Mouse (Mus musculus) liver, adult (tissue): Measurements from ENCODE around the gene Gcnt4.

Source experiments
- GATA4 ChIP-seq: IDR thresholded peaks from 2 replicates; pipeline ENCODE4 v1.6.1; 2014; ENCODE audit warnings: mild to moderate bottlenecking, low read length; ENCODE audit not compliant: insufficient replicate concordance

Gcnt4 gene

GRCm38 (mm10) chr13:96976986-96977595 is 52.6 kb downstream of the Gcnt4 start:
- no peak for TF ChIP-seq GATA4

DNA sequence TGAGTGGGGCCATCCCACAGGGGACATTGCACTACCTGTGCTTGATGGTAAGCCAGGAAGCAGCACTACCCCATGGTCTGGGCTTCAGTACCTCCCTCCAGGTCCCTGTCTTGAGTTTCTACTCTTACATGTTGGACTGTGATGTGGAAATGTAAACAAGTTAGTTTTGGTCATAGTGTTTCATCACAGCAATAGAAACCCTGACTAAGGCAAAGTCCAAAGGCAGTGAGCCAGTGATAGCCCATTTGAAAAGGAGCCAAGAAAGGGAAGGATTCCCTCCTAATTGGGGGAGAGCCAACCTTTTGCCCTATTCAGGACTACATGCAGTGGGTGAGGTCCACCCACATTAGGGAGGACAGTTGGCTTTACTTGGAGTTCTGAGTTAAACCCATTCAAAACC is 56.1 kb downstream of the Gcnt4 start:
- TF ChIP-seq GATA4 = no peak

GRCm38 (mm10) chr13:96983251-96984126 is 59.0 kb downstream of the Gcnt4 start:
- no peak for TF ChIP-seq GATA4

DNA sequence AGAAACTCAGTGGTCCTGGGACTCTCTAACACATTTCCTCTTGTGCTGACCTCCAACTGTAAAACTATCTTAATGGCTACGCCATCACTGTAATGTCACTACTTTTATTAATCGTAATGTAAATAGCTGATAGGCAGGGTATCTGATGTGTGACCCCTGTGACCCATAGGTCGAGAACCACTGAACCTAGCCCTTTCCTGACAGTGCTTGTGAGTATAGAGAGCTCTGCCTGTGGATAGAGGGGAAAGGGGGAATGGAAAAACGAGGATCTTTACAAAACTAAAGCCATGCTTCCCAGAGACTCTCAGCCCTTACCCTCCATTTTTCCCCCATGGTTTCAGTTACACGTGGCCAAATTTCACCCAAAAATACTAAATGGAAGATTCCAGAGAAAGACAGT is 60.2 kb downstream of the Gcnt4 start:
- peak; percentile 36; the same call in 1 of the 2 replicates for TF ChIP-seq GATA4

DNA sequence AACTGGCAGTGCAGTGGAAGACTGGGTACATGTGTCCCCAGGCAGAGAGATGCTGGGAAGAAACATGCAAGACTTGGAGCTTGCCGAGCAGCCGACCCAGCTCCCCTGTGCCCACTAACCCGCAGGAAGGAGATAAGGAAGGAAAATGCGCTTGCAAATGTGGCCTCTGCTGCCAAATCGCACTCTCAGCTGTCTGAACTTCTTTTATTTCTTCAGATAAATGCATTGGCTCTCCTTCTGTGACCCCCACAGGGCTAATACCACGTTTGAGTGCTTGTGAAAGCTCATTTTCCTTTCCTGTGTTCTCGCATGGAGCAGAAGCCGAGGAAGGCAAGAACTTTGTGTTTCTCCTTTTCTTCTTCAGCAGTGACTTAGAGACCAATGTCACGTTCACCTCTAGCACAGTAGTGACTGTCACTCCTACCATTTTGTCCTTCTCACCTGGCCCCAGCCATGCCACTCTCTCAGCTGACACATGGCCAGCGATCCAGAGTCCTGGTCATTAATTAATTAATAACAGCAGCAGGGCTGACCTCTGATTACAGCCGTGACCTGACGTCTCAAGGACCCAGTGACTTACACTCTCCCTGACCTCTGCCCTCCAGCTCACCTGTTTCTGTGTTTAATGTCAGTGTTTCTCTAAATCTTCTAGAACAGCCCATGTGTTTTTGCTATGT is 61.2 kb downstream of the Gcnt4 start:
- TF ChIP-seq GATA4 = peak; percentile 30; the same call in 1 of the 2 replicates

- no peak for TF ChIP-seq GATA4
These were observed 64.6 kb downstream of the Gcnt4 start for GRCm38 (mm10) chr13:96989129-96989528.

DNA sequence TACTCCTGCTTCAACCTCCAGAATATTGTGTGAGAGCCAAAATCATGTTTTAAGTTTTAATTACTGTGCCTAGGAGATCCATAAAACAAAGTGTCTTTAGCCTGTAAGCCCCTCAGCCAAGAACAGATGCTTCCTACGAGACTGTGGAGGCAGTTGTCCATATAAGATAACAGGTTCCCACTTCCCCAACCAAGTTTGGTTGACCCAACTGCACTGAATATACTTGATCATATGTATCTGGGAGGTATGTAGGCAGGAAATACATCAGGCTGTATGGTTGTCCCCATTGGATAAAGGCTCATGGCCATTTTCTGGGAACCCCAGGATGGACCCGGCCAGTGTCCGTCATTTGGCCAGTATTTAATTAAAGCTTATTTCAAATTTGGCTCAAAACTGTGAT is 65.6 kb downstream of the Gcnt4 start:
- TF ChIP-seq GATA4 = no peak

GRCm38 (mm10) chr13:96990561-96991265 is 66.2 kb downstream of the Gcnt4 start:
- TF ChIP-seq GATA4 = no peak

DNA sequence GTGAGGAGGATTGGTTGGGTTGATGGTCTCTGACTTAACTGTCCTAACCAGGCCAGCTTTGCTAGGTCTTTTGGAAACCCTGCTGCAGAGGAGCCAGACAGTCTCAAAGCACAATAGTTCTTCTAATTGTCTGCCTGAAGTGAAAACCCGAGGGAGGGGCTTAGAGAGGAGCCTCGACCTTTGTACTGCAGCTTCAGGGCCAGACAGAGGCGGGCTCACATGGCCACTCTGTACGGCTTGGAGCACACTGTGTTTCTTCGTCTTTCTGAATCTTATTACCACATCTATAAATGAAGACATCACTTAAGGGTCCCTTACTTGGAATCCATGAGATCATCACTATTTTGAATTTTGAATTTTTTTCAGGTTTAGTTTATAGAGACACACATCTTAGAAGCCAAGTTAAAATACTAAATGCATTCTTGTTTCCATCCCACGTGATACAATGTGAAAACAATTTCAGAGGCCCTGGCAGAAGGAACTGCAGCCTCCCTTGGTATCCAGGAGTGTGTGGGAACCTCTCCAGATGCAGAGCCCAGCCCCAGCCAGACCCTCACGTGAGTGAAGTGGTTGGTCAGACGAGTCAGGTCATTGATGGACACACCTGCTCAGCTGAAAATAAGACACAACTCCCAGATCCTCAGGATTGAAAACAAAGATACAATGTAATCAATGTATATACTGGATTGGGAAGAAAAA is 69.0 kb downstream of the Gcnt4 start:
- TF ChIP-seq GATA4 = no peak

- TF ChIP-seq GATA4 = no peak
These were observed 70.8 kb downstream of the Gcnt4 start for GRCm38 (mm10) chr13:96995243-96995642.

DNA sequence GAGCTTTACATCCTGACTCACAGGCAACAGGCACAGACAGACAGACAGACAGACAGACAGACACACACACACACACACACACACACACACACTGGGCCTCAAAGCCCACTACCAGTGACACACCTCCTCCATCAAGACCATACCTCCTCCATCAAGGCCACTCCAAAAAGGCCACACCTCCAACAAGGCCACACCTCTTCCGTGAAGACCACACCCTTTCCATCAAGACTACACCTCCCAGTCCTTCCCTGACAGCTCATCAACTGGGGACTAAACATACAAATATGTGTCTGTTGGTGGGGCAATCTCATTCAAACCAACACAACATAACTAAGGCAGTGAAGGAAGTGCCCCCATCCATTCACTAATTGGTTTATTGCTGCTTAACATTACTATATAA is 72.6 kb downstream of the Gcnt4 start:
- no peak for TF ChIP-seq GATA4
